Mouse (Mus musculus) lung, postnatal 0 days (tissue): ENCODE measurements around the gene Hint2. TPM values are rescaled to one million over a fixed set of nuclear protein-coding genes. Genes with fewer than 3 reads are reported as not detected.

Experiments used
- ATAC-seq: fragments of 200-750 bp; cut with Nextera tagmentation; 2 replicates; pipeline ENCODE4 v1.8.0; 2017; ENCODE audit warnings: moderate library complexity
- DNase-seq: peaks from one replicate; pipeline ENCODE4 v3.0.0-alpha.2; 2016; ENCODE audit warnings: low spot score
- H3K27ac ChIP-seq: fragments of 300-500 bp; sonication (generic); 2 replicates; pipeline ENCODE4 v1.5.1; 2014; ENCODE audit warnings: antibody characterized with exemption, mild to moderate bottlenecking, low read length, mixed read lengths
- H3K27me3 ChIP-seq: fragments of 300-500 bp; sonication (generic); replicated peaks from 2 replicates; pipeline ENCODE4 v1.6.1; 2014; ENCODE audit warnings: low read length, mixed read lengths; ENCODE audit not compliant: insufficient read depth
- H3K36me3 ChIP-seq: fragments of 300-500 bp; sonication (generic); 2 replicates; pipeline ENCODE4 v1.6.1; 2014; ENCODE audit warnings: low read length, mixed read lengths; ENCODE audit not compliant: insufficient read depth
- H3K4me1 ChIP-seq: fragments of 300-500 bp; sonication (generic); 2 replicates; pipeline ENCODE4 v1.6.1; 2014; ENCODE audit warnings: antibody characterized with exemption, low read depth, low read length, mixed read lengths; ENCODE audit not compliant: insufficient read depth
- H3K4me2 ChIP-seq: fragments of 300-500 bp; sonication (generic); replicated peaks from 2 replicates; pipeline ENCODE4 v1.6.1; 2014; ENCODE audit warnings: low read depth, mild to moderate bottlenecking, low read length, moderate library complexity, mixed read lengths
- H3K4me3 ChIP-seq: fragments of 300-500 bp; sonication (generic); 2 replicates; pipeline ENCODE4 v1.5.1; 2014; ENCODE audit warnings: low read depth, low read length
- H3K9ac ChIP-seq: fragments of 300-500 bp; sonication (generic); replicated peaks from 2 replicates; pipeline ENCODE4 v1.6.1; 2014; ENCODE audit warnings: low read depth, mild to moderate bottlenecking
- H3K9me3 ChIP-seq: fragments of 300-500 bp; sonication (generic); 2 replicates; pipeline ENCODE4 v1.6.1; 2016; ENCODE audit warnings: low read length, mixed read lengths
- CTCF ChIP-seq: IDR thresholded peaks from 2 replicates; pipeline ENCODE4 v1.5.1; 2016; ENCODE audit warnings: antibody characterized with exemption, mild to moderate bottlenecking
- EP300 ChIP-seq: IDR thresholded peaks from 2 replicates; pipeline ENCODE4 v1.6.1; 2016; ENCODE audit warnings: antibody characterized with exemption, mild to moderate bottlenecking, control low read depth
- WGBS: fragments of 180-500 bp; shearing (Covaris S2); extraction: QIAGEN DNeasy Blood & Tissue Kit; methylation state at CpG from one replicate; pipeline ENCODE4 v1.1.7; 2014; 5-methylcytosine and 5-hydroxymethylcytosine counted together
- polyA plus RNA-seq: library from polyadenylated mRNA; unstranded; fragments of >200 nt; fragmentation: Nextera tagmentation; extraction: Ambion mirVana; gene quantifications from 2 replicates; pipeline ENCODE4 v1.2.1, GENCODE M21; 2015

Gene Hint2
- polyA plus RNA-seq, 1 experiment from 2014 or later = 132 TPM

GRCm38 (mm10) chr4:43630030-43630581, 26.2 kb downstream of the Hint2 start:
- TF ChIP-seq EP300 (peak; percentile 52; the same call in 1 of the 2 replicates), CTCF (peak; percentile 91)
- peak overlapping the region; percentile 80; the same call in 1 of the 2 replicates for H3K27ac ChIP-seq
- ATAC-seq = peak; percentile 71
- no peak overlapping the region for H3K4me2 ChIP-seq
- 10% methylated on average over 5 of the region's 5 CpGs for WGBS
- no peaks in the 10 kb centered on the region for H3K36me3 ChIP-seq
- H3K4me3 ChIP-seq = no peak overlapping the region
- H3K27me3 ChIP-seq = no peaks in the 10 kb centered on the region
- peaks cover 5% of the 10 kb centered on the region; the same call in 1 of the 2 replicates for H3K9me3 ChIP-seq
- H3K4me1 ChIP-seq = peaks cover 4% of the 10 kb centered on the region; the same call in 1 of the 2 replicates
- DNase-seq = peak; percentile 96
- H3K9ac ChIP-seq = no peak overlapping the region

DNA sequence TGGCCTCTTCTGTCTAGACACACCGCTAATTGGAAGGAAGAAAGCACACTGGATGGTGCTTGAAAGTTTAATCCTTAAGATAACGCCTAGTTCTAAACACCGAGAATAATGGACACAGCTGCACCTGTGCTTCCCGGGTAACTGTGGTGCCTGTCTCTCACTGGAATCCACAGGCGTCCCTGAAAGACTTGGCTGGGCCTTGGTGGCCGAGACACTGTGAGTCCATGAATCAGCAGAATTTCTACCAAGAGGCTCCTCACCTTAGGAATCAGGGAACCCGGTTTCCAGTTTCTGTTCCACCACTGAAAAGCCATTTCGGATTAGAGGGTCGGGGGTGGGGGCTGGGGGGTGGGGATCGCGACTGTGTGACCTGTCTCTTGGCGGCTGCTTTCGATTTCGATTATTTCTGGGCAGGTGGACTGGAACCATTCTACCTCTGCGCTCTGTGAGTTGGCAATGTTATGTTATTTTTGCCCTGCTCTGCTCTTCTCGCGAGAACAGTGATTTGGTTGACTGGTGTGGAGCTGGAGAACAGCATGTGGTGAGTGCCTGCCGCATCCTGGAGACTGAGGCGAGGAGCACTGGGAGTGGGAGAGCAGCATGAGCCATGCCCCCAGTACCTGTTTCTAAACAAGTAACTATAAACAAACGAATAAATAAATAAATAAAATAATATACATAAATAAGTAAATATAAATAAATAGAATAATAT, 27.0 kb downstream of the Hint2 start:
- Histone ChIP-seq H3K4me3 (no peak overlapping the region), H3K27me3 (no peaks in the 10 kb centered on the region), H3K4me2 (no peak overlapping the region), H3K27ac (no peak overlapping the region), H3K9me3 (peaks cover 7% of the 10 kb centered on the region; the same call in 1 of the 2 replicates), H3K4me1 (peaks cover 4% of the 10 kb centered on the region; the same call in 1 of the 2 replicates), H3K9ac (no peak overlapping the region), H3K36me3 (no peaks in the 10 kb centered on the region)
- WGBS = 36% methylated on average over 20 of the region's 20 CpGs
- DNase-seq (peak; percentile 26), ATAC-seq (no peak)
- TF ChIP-seq CTCF (no peak), EP300 (no peak)

GRCm38 (mm10) chr4:43620146-43620778, 36.0 kb downstream of the Hint2 start:
- H3K9me3 ChIP-seq = peaks cover 4% of the 10 kb centered on the region; the same call in 1 of the 2 replicates
- no peaks in the 10 kb centered on the region for H3K27me3 ChIP-seq
- no peaks in the 10 kb centered on the region for H3K36me3 ChIP-seq
- DNase-seq = no peak
- WGBS = 62% methylated on average over 4 of the region's 4 CpGs
- H3K4me3 ChIP-seq = no peak overlapping the region
- H3K9ac ChIP-seq = no peak overlapping the region
- H3K27ac ChIP-seq = no peak overlapping the region
- no peaks in the 10 kb centered on the region for H3K4me1 ChIP-seq
- no peak for TF ChIP-seq EP300
- TF ChIP-seq CTCF = no peak
- H3K4me2 ChIP-seq = no peak overlapping the region
- ATAC-seq = no peak

DNA sequence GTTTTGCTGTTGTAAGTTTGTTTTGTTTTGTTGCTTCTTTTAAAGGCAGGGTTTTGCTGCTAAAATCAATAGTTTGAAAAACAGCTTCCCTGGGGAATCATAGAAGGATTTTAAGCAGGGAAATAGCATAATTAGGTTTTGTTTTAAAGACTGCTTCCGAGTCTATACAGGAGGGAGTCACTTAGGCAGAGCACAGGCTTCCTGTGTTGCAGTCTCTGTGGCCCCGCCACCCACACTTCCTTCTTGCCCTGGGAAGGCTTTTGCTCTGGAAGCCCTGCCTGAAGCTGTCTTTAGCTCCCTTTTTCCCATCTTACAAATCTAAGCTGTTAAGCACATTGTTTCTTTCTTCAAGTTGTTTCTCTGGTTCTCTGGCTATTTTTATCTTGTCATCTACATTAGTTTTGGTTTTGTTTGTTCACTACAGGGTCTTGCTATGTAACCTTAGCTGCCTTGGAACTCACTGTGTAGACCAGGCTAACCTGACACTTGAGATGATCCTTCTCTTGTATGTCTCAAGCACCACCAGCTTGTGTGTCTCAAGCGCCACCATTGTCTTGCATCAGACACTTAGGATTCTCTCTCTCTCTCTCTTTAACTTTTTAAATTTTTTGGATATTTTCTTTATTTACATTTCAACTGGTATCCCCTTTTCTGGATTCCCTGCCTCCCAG, 43.1 kb downstream of the Hint2 start:
- Histone ChIP-seq H3K4me2 (no peak overlapping the region), H3K36me3 (no peaks in the 10 kb centered on the region), H3K27ac (peak overlapping the region; percentile 71), H3K27me3 (no peaks in the 10 kb centered on the region), H3K4me1 (no peaks in the 10 kb centered on the region), H3K9me3 (no peaks in the 10 kb centered on the region), H3K9ac (no peak overlapping the region), H3K4me3 (no peak overlapping the region)
- ATAC-seq (peak; percentile 95), DNase-seq (peak; percentile 82)
- 40% methylated on average over 3 of the region's 3 CpGs for WGBS
- TF ChIP-seq CTCF (no peak), EP300 (0 out of 2 replicates have a peak, but pooled peaks have one; percentile 36)

DNA sequence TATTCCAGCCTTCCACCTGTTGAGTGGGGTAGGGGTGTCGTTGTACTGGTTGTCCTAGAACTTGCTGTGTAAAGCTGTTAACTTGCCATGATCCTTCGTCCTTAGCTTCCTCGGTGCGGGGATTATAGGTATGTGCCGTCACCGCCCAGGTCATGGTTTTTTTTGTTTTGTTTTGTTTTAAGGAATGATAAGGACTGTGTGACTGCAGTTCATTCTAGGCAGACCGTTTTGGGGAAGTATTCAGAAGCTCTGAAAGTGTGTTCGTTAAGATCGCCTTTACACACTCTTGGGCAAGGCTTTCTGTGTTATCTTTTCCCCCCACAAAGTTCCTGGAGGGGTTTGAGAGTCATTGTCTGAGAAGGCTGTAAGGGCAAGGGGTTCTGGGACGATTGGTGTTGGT, 43.7 kb downstream of the Hint2 start:
- WGBS = 47% methylated on average over 10 of the region's 10 CpGs
- Histone ChIP-seq H3K4me3 (no peak overlapping the region), H3K9me3 (no peaks in the 10 kb centered on the region), H3K4me2 (no peak overlapping the region), H3K4me1 (no peaks in the 10 kb centered on the region), H3K36me3 (no peaks in the 10 kb centered on the region), H3K27ac (peak overlapping the region; percentile 71; the same call in 1 of the 2 replicates), H3K9ac (no peak overlapping the region), H3K27me3 (no peaks in the 10 kb centered on the region)
- DNase-seq (no peak), ATAC-seq (no peak)
- TF ChIP-seq CTCF (no peak), EP300 (no peak)
